Comparison of ENCODE assay signal across 11 mouse cellular contexts in the genomic region with DNA sequence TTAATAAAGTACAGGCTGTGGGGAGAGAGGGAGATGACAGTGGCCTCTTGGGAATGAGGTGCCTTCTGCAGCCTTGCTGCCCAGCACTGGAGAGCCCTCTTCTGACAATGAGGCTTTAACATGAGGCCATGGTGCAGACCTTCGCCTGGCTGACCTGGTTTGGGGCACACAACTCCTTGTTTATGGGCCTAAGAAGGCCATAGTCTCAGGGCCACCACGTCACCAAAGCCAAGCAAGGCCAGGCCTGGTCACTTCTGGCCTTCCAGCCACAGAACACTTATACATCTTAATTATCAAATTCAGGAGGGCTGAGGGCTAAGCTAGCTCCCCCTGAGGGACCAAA.
DNase-seq lines count a peak whose midpoint lies in the region; ATAC-seq and TF ChIP-seq lines count a peak whose summit lies in the region.
"Had no signal": no experiment of that assay in that cellular context is flagged by ENCODE, and none has a peak within 500 bp of the region (broad histone marks: within the 10 kb centered on the region; RNA-seq: fewer than 3 reads in every experiment).

No protein-coding gene starts in this region.

- no peaks in the 10 kb centered on the region for H3K9me3 ChIP-seq in heart, embryonic 15.5 days (replicated peaks)
- H3K9me3 ChIP-seq in lung, embryonic 15.5 days = no peaks in the 10 kb centered on the region
- no peaks in the 10 kb centered on the region for H3K9me3 ChIP-seq in embryonic facial prominence, embryonic 10.5 days

- TF ChIP-seq POLR2A in small intestine, adult 2 months (IDR thresholded peaks at IDR 0.05; ENCODE audit: low read depth, low read length) = no peak

- WGBS in heart, embryonic 15.5 days = 90% methylated on average over 2 of the region's 2 CpGs
- 78% methylated on average over 2 of the region's 2 CpGs for WGBS in lung, embryonic 15.5 days
- 84% methylated on average over 2 of the region's 2 CpGs for WGBS in embryonic facial prominence, embryonic 10.5 days
- WGBS in small intestine, adult 2 months = 98% methylated on average over 2 of the region's 2 CpGs

- TF ChIP-seq CTCF in small intestine, adult 2 months (IDR thresholded peaks at IDR 0.05; ENCODE audit: extremely low read depth, insufficient read length, insufficient replicate concordance, low read depth, low read length) = no peak

- peaks cover 57% of the 10 kb centered on the region for H3K4me1 ChIP-seq in heart, embryonic 15.5 days (replicated peaks)
- peaks cover 64% of the 10 kb centered on the region for H3K4me1 ChIP-seq in lung, embryonic 15.5 days
- peaks cover 66% of the 10 kb centered on the region for H3K4me1 ChIP-seq in embryonic facial prominence, embryonic 10.5 days
- peaks cover 52% of the 10 kb centered on the region for H3K4me1 ChIP-seq in small intestine, adult 2 months (ENCODE audit: control insufficient read depth, insufficient read depth, insufficient read length, low read length)

- no peak overlapping the region for H3K9ac ChIP-seq in heart, embryonic 15.5 days
- H3K9ac ChIP-seq in lung, embryonic 15.5 days = no peak overlapping the region

- no peak overlapping the region for H3K4me2 ChIP-seq in heart, embryonic 15.5 days
- no peak overlapping the region for H3K4me2 ChIP-seq in lung, embryonic 15.5 days
- H3K4me2 ChIP-seq: midbrain, embryonic 11.5 days had no signal

- no peaks in the 10 kb centered on the region for H3K36me3 ChIP-seq in heart, embryonic 15.5 days
- no peaks in the 10 kb centered on the region for H3K36me3 ChIP-seq in lung, embryonic 15.5 days
- H3K36me3 ChIP-seq in embryonic facial prominence, embryonic 10.5 days (replicated peaks) = no peaks in the 10 kb centered on the region
- no peaks in the 10 kb centered on the region for H3K36me3 ChIP-seq in small intestine, adult 2 months (ENCODE audit: control insufficient read depth, insufficient read depth, low read length)

- H3K27ac ChIP-seq in heart, embryonic 15.5 days = peak overlapping the region; percentile 75
- peak overlapping the region; percentile 62 for H3K27ac ChIP-seq in lung, embryonic 15.5 days
- H3K27ac ChIP-seq in embryonic facial prominence, embryonic 10.5 days (replicated peaks) = peak overlapping the region; percentile 30; the same call in 1 of the 2 replicates
- peak overlapping the region; percentile 69 for H3K27ac ChIP-seq in small intestine, adult 2 months (ENCODE audit: insufficient read depth, low read depth, low read length)

- DNase-seq in heart, postnatal 4 days = no peak
- no peak for DNase-seq in lung, postnatal 25 days (ENCODE audit: low spot score)
- no peak for DNase-seq in embryonic facial prominence, embryonic 10.5 days (ENCODE audit: low spot score)
- no peak for DNase-seq in thymus, postnatal 4 days
- DNase-seq in cerebellum, postnatal 25 days = no peak
- DNase-seq: thymus, postnatal 25 days had no signal

- no peak for ATAC-seq in heart, embryonic 15.5 days (replicated peaks; ENCODE audit: insufficient number of reproducible peaks, insufficient read depth, low FRiP score, low read depth)
- no peak for ATAC-seq in lung, embryonic 15.5 days (ENCODE audit: borderline replicate concordance, extremely low read depth, low FRiP score, low TSS enrichment)
- ATAC-seq: CD4-positive, CD25-positive, alpha-beta regulatory T cell, adult 4 months had no signal

- no peak overlapping the region for H3K4me3 ChIP-seq in heart, embryonic 15.5 days
- no peak overlapping the region for H3K4me3 ChIP-seq in lung, embryonic 15.5 days
- H3K4me3 ChIP-seq in embryonic facial prominence, embryonic 10.5 days = no peak overlapping the region
- no peak overlapping the region for H3K4me3 ChIP-seq in small intestine, adult 2 months (ENCODE audit: low read depth, low read length)

- no peaks in the 10 kb centered on the region for H3K27me3 ChIP-seq in heart, embryonic 15.5 days
- no peaks in the 10 kb centered on the region for H3K27me3 ChIP-seq in lung, embryonic 15.5 days
- H3K27me3 ChIP-seq in embryonic facial prominence, embryonic 10.5 days (replicated peaks; ENCODE audit: low read depth, poor library complexity, severe bottlenecking) = 0 out of 2 replicates have a peak, but pooled peaks cover 6% of the 10 kb centered on the region
- no peaks in the 10 kb centered on the region for H3K27me3 ChIP-seq in small intestine, adult 2 months (ENCODE audit: control insufficient read depth, insufficient read depth, low read length)
